Mouse (Mus musculus) forebrain, embryonic 12.5 days (tissue): ENCODE data around the gene Gys1. TPM values are rescaled to one million over a fixed set of nuclear protein-coding genes. Genes with fewer than 3 reads are reported as not detected.

Experiments used
- ATAC-seq: fragments of 200-750 bp; cut with Nextera tagmentation; 2 replicates; pipeline ENCODE4 v1.8.0; 2017; ENCODE audit warnings: moderate TSS enrichment; ENCODE audit not compliant: low FRiP score
- H3K27ac ChIP-seq: fragments of 300-500 bp; sonication (generic); 2 replicates; pipeline ENCODE4 v1.5.1; 2016; ENCODE audit warnings: mild to moderate bottlenecking
- H3K27me3 ChIP-seq: fragments of 300-500 bp; sonication (generic); 2 replicates; pipeline ENCODE4 v1.6.1; 2016; ENCODE audit warnings: mild to moderate bottlenecking
- H3K36me3 ChIP-seq: fragments of 300-500 bp; sonication (generic); replicated peaks from 2 replicates; pipeline ENCODE4 v1.6.1; 2016; ENCODE audit warnings: mild to moderate bottlenecking
- H3K4me1 ChIP-seq: fragments of 300-500 bp; sonication (generic); 2 replicates; pipeline ENCODE4 v1.6.1; 2016
- H3K4me2 ChIP-seq: fragments of 300-500 bp; sonication (generic); 2 replicates; pipeline ENCODE4 v1.6.1; 2016; ENCODE audit warnings: mild to moderate bottlenecking, moderate library complexity
- H3K4me3 ChIP-seq: fragments of 300-500 bp; sonication (generic); replicated peaks from 2 replicates; pipeline ENCODE4 v1.5.1; 2016; ENCODE audit warnings: mild to moderate bottlenecking
- H3K9ac ChIP-seq: fragments of 300-500 bp; sonication (generic); 2 replicates; pipeline ENCODE4 v1.6.1; 2016; ENCODE audit warnings: mild to moderate bottlenecking
- H3K9me3 ChIP-seq: fragments of 300-500 bp; sonication (generic); 2 replicates; pipeline ENCODE4 v1.6.1; 2016
- WGBS: fragments of 180-500 bp; shearing (Covaris S2); methylation state at CpG from one replicate; pipeline ENCODE4 v1.1.7; 2016; 5-methylcytosine and 5-hydroxymethylcytosine counted together
- microRNA-seq: library from miRNA; unstranded; fragments of <30 nt; microRNA quantifications from one replicate; pipeline ENCODE4, GENCODE M21; 2017
- polyA plus RNA-seq: library from polyadenylated mRNA; unstranded; fragments of >200 nt; fragmentation: Nextera tagmentation; extraction: Ambion mirVana; gene quantifications from 2 replicates; pipeline ENCODE4 v1.2.1, GENCODE M21; 2016

Gene Gys1
- polyA plus RNA-seq, 1 experiment from 2014 or later, result 28.7 TPM

- H3K27me3 ChIP-seq, result no peaks in the 10 kb centered on the region
- no peak overlapping the region for H3K4me3 ChIP-seq
- WGBS, result 97% methylated on average over 8 of the region's 8 CpGs
- no peak overlapping the region for H3K9ac ChIP-seq
- ATAC-seq, result no peak
- H3K36me3 ChIP-seq, result peaks cover 41% of the 10 kb centered on the region
- no peak overlapping the region for H3K27ac ChIP-seq
- no peaks in the 10 kb centered on the region for H3K9me3 ChIP-seq
- peaks cover 25% of the 10 kb centered on the region for H3K4me1 ChIP-seq
- no peak overlapping the region for H3K4me2 ChIP-seq
Measured at GRCm38 (mm10) chr7:45492225-45492844, 57.7 kb downstream of the Gys1 start.

GRCm38 (mm10) chr7:45492951-45493350 lies 58.3 kb downstream of the Gys1 start:
- Histone ChIP-seq H3K4me3 (no peak overlapping the region), H3K9me3 (no peaks in the 10 kb centered on the region), H3K4me2 (no peak overlapping the region), H3K27ac (no peak overlapping the region), H3K9ac (no peak overlapping the region), H3K36me3 (peaks cover 47% of the 10 kb centered on the region), H3K4me1 (peaks cover 23% of the 10 kb centered on the region), H3K27me3 (no peaks in the 10 kb centered on the region)
- ATAC-seq, result no peak
- WGBS, result 94% methylated on average over 5 of the region's 5 CpGs

- no peak for ATAC-seq
- H3K4me3 ChIP-seq, result no peak overlapping the region
- no peak overlapping the region for H3K27ac ChIP-seq
- WGBS, result 87% methylated on average over 9 of the region's 9 CpGs
- H3K9ac ChIP-seq, result no peak overlapping the region
- H3K4me1 ChIP-seq, result peaks cover 9% of the 10 kb centered on the region
- peaks cover 63% of the 10 kb centered on the region for H3K36me3 ChIP-seq
- H3K27me3 ChIP-seq, result no peaks in the 10 kb centered on the region
- H3K4me2 ChIP-seq, result no peak overlapping the region
- no peaks in the 10 kb centered on the region for H3K9me3 ChIP-seq
Measured at GRCm38 (mm10) chr7:45494548-45494947, 59.9 kb downstream of the Gys1 start.

GRCm38 (mm10) chr7:45498427-45498826 lies 63.8 kb downstream of the Gys1 start:
- ATAC-seq, result no peak
- Histone ChIP-seq H3K4me3 (no peak overlapping the region), H3K9ac (no peak overlapping the region), H3K4me1 (no peaks in the 10 kb centered on the region), H3K9me3 (no peaks in the 10 kb centered on the region), H3K27me3 (no peaks in the 10 kb centered on the region), H3K36me3 (peaks cover 81% of the 10 kb centered on the region), H3K27ac (no peak overlapping the region), H3K4me2 (no peak overlapping the region)
- WGBS, result 97% methylated on average over 6 of the region's 6 CpGs

Small RNAs within 50 kb of the gene (microRNA-seq; reads per million reads assigned to microRNA genes)
- not detected for gene Gm22133

Other genes starting within 250 kb of the Gys1 start
- 1.2 TPM in 2 replicates for gene Ccdc155, start 230.0 kb upstream of the Gys1 start, polyA plus RNA-seq
- gene Dkkl1, start 222.7 kb upstream of the Gys1 start, polyA plus RNA-seq, result 0.72 and 0.78 TPM in 2 replicates
- gene Tead2, start 219.1 kb upstream of the Gys1 start, polyA plus RNA-seq, result 245 and 256 TPM in 2 replicates
- 1.2 and 1.3 TPM in 2 replicates for gene Cd37, start 195.7 kb upstream of the Gys1 start, polyA plus RNA-seq
- gene Slc6a16, start 193.8 kb upstream of the Gys1 start, polyA plus RNA-seq, result 0.09 and 0.20 TPM in 2 replicates
- not detected in 2 replicates for gene Slc6a21, start 157.3 kb upstream of the Gys1 start, polyA plus RNA-seq
- 4.6 and 6.6 TPM in 2 replicates for gene Trpm4, start 101.1 kb upstream of the Gys1 start, polyA plus RNA-seq
- 0.13 and 0.20 TPM in 2 replicates for gene Hrc, start 99.6 kb upstream of the Gys1 start, polyA plus RNA-seq
- gene Ppfia3, start 67.8 kb upstream of the Gys1 start, polyA plus RNA-seq, result 12.6 and 14.9 TPM in 2 replicates
- gene Lin7b, start 64.3 kb upstream of the Gys1 start, polyA plus RNA-seq, result 3.1 TPM in 2 replicates
- 313 and 314 TPM in 2 replicates for gene Snrnp70, start 39.1 kb upstream of the Gys1 start, polyA plus RNA-seq
- gene Kcna7, start 29.2 kb upstream of the Gys1 start, polyA plus RNA-seq, result not detected in 2 replicates
- gene Ntf5, start 21.1 kb upstream of the Gys1 start, polyA plus RNA-seq, result 0.32 and 0.65 TPM in 2 replicates
- 0.50 TPM in 1 of 2 replicates, not detected in the other for gene Lhb, start 14.0 kb upstream of the Gys1 start, polyA plus RNA-seq
- 167 and 175 TPM in 2 replicates for gene Ruvbl2, start 3.3 kb downstream of the Gys1 start, polyA plus RNA-seq
- 5,523 and 5,537 TPM in 2 replicates for gene Ftl1, start 25.0 kb downstream of the Gys1 start, polyA plus RNA-seq
- 240 and 256 TPM in 2 replicates for gene Bax, start 32.1 kb downstream of the Gys1 start, polyA plus RNA-seq
- 0.29 and 0.34 TPM in 2 replicates for gene Tulp2, start 47.0 kb downstream of the Gys1 start, polyA plus RNA-seq
- gene Gm45808, start 52.0 kb downstream of the Gys1 start, polyA plus RNA-seq, result not detected in 2 replicates
- gene Dhdh, start 54.0 kb downstream of the Gys1 start, polyA plus RNA-seq, result 3.0 and 3.6 TPM in 2 replicates
- 89.5 and 90.5 TPM in 2 replicates for gene Nucb1, start 75.6 kb downstream of the Gys1 start, polyA plus RNA-seq
- 14.6 and 16.6 TPM in 2 replicates for gene Ppp1r15a, start 91.4 kb downstream of the Gys1 start, polyA plus RNA-seq
- gene Plekha4, start 91.5 kb downstream of the Gys1 start, polyA plus RNA-seq, result 0.74 and 1.0 TPM in 2 replicates
- gene Hsd17b14, start 120.0 kb downstream of the Gys1 start, polyA plus RNA-seq, result 0.42 and 0.52 TPM in 2 replicates
- gene Bcat2, start 135.3 kb downstream of the Gys1 start, polyA plus RNA-seq, result 18.3 and 22.2 TPM in 2 replicates
- not detected in 2 replicates for gene Fgf21, start 180.6 kb downstream of the Gys1 start, polyA plus RNA-seq
- 0.10 and 0.24 TPM in 2 replicates for gene Fut1, start 182.4 kb downstream of the Gys1 start, polyA plus RNA-seq
- gene Izumo1, start 187.0 kb downstream of the Gys1 start, polyA plus RNA-seq, result 0.13 TPM in 1 of 2 replicates, not detected in the other
- 8.3 and 8.9 TPM in 2 replicates for gene Rasip1, start 192.6 kb downstream of the Gys1 start, polyA plus RNA-seq
- 2.6 and 3.1 TPM in 2 replicates for gene Mamstr, start 205.1 kb downstream of the Gys1 start, polyA plus RNA-seq
- gene Fut2, start 231.6 kb downstream of the Gys1 start, polyA plus RNA-seq, result 0.11 TPM in 1 of 2 replicates, not detected in the other
- 0.23 and 0.33 TPM in 2 replicates for gene Ntn5, start 249.2 kb downstream of the Gys1 start, polyA plus RNA-seq